Mouse (Mus musculus): ENCODE results near the gene Atg4d. TPM values are rescaled to one million over a fixed set of nuclear protein-coding genes. Genes with fewer than 3 reads are reported as not detected.
A peak's percentile ranks its signal among the peaks of the same experiment; 100 is the strongest.

The Atg4d gene
- polyA plus RNA-seq, 1 experiment from 2014 or later: 51.8 TPM

GRCm38 (mm10) chr9:21314367-21315140 is 49.5 kb downstream of the Atg4d start:
- WGBS: 89% methylated on average over 9 of the region's 9 CpGs
- no peaks in the 10 kb centered on the region for H3K9me3 ChIP-seq (ENCODE audit: control insufficient read depth, low read length)

GRCm38 (mm10) chr9:21315421-21315820 is 50.3 kb downstream of the Atg4d start:
- no peak overlapping the region for H3K27ac ChIP-seq (ENCODE audit: low read length)
- 61% methylated on average over 5 of the region's 5 CpGs for WGBS

More at GRCm38 (mm10) chr9:21314367-21315140, 49.5 kb downstream of the Atg4d start:
- Histone ChIP-seq H3K4me3 (replicated peaks; ENCODE audit: low read length) (no peak overlapping the region), H3K36me3 (ENCODE audit: control insufficient read depth, insufficient read depth) (no peaks in the 10 kb centered on the region), H3K4me2 (ENCODE audit: low read length) (no peak overlapping the region), H3K9ac (replicated peaks; ENCODE audit: low read depth, low read length) (no peak overlapping the region), H3K27ac (ENCODE audit: low read length) (no peak overlapping the region), H3K4me1 (replicated peaks; ENCODE audit: control insufficient read depth, insufficient read depth, low read length) (no peaks in the 10 kb centered on the region), H3K27me3 (replicated peaks; ENCODE audit: control insufficient read depth, insufficient read depth, low read length) (peaks cover 14% of the 10 kb centered on the region)
- no peak for ATAC-seq

GRCm38 (mm10) chr9:21316696-21317095 is 51.6 kb downstream of the Atg4d start:
- peaks cover 10% of the 10 kb centered on the region for H3K4me1 ChIP-seq (replicated peaks; ENCODE audit: control insufficient read depth, insufficient read depth, low read length)
- no peak overlapping the region for H3K4me3 ChIP-seq (replicated peaks; ENCODE audit: low read length)
- H3K9me3 ChIP-seq (ENCODE audit: control insufficient read depth, low read length): no peaks in the 10 kb centered on the region
- no peak for ATAC-seq
- H3K27me3 ChIP-seq (replicated peaks; ENCODE audit: control insufficient read depth, insufficient read depth, low read length): peaks cover 9% of the 10 kb centered on the region
- H3K36me3 ChIP-seq (ENCODE audit: control insufficient read depth, insufficient read depth): no peaks in the 10 kb centered on the region
- H3K4me2 ChIP-seq (ENCODE audit: low read length): no peak overlapping the region
- H3K9ac ChIP-seq (replicated peaks; ENCODE audit: low read depth, low read length): no peak overlapping the region
- no peak overlapping the region for H3K27ac ChIP-seq (ENCODE audit: low read length)
- 78% methylated on average over 7 of the region's 7 CpGs for WGBS

More at GRCm38 (mm10) chr9:21315421-21315820, 50.3 kb downstream of the Atg4d start:
- H3K9ac ChIP-seq (replicated peaks; ENCODE audit: low read depth, low read length): no peak overlapping the region
- H3K4me1 ChIP-seq (replicated peaks; ENCODE audit: control insufficient read depth, insufficient read depth, low read length): peaks cover 4% of the 10 kb centered on the region; the same call in 1 of the 2 replicates
- no peak for ATAC-seq
- no peaks in the 10 kb centered on the region for H3K9me3 ChIP-seq (ENCODE audit: control insufficient read depth, low read length)
- no peaks in the 10 kb centered on the region for H3K36me3 ChIP-seq (ENCODE audit: control insufficient read depth, insufficient read depth)
- no peak overlapping the region for H3K4me3 ChIP-seq (replicated peaks; ENCODE audit: low read length)
- H3K27me3 ChIP-seq (replicated peaks; ENCODE audit: control insufficient read depth, insufficient read depth, low read length): peaks cover 14% of the 10 kb centered on the region
- H3K4me2 ChIP-seq (ENCODE audit: low read length): no peak overlapping the region

- no peaks in the 10 kb centered on the region for H3K36me3 ChIP-seq (ENCODE audit: control insufficient read depth, insufficient read depth)
- peaks cover 18% of the 10 kb centered on the region for H3K4me1 ChIP-seq (replicated peaks; ENCODE audit: control insufficient read depth, insufficient read depth, low read length)
- H3K27me3 ChIP-seq (replicated peaks; ENCODE audit: control insufficient read depth, insufficient read depth, low read length): no peaks in the 10 kb centered on the region
- WGBS: 91% methylated on average over 6 of the region's 6 CpGs
- no peak overlapping the region for H3K9ac ChIP-seq (replicated peaks; ENCODE audit: low read depth, low read length)
- no peak overlapping the region for H3K4me2 ChIP-seq (ENCODE audit: low read length)
- no peaks in the 10 kb centered on the region for H3K9me3 ChIP-seq (ENCODE audit: control insufficient read depth, low read length)
- no peak overlapping the region for H3K4me3 ChIP-seq (replicated peaks; ENCODE audit: low read length)
- ATAC-seq: no peak
- H3K27ac ChIP-seq (ENCODE audit: low read length): no peak overlapping the region
These were observed 53.7 kb downstream of the Atg4d start for GRCm38 (mm10) chr9:21318792-21319191.

GRCm38 (mm10) chr9:21319503-21319902 is 54.4 kb downstream of the Atg4d start:
- WGBS: 93% methylated on average over 4 of the region's 4 CpGs
- no peak overlapping the region for H3K4me3 ChIP-seq (replicated peaks; ENCODE audit: low read length)
- H3K27ac ChIP-seq (ENCODE audit: low read length): no peak overlapping the region
- H3K9ac ChIP-seq (replicated peaks; ENCODE audit: low read depth, low read length): no peak overlapping the region
- H3K4me2 ChIP-seq (ENCODE audit: low read length): no peak overlapping the region
- no peaks in the 10 kb centered on the region for H3K27me3 ChIP-seq (replicated peaks; ENCODE audit: control insufficient read depth, insufficient read depth, low read length)
- peaks cover 18% of the 10 kb centered on the region for H3K4me1 ChIP-seq (replicated peaks; ENCODE audit: control insufficient read depth, insufficient read depth, low read length)
- no peak for ATAC-seq
- H3K9me3 ChIP-seq (ENCODE audit: control insufficient read depth, low read length): no peaks in the 10 kb centered on the region
- no peaks in the 10 kb centered on the region for H3K36me3 ChIP-seq (ENCODE audit: control insufficient read depth, insufficient read depth)

GRCm38 (mm10) chr9:21320280-21320618 is 55.2 kb downstream of the Atg4d start:
- H3K9me3 ChIP-seq (ENCODE audit: control insufficient read depth, low read length): no peaks in the 10 kb centered on the region
- peak; percentile 60 for ATAC-seq
- 15% methylated on average over 4 of the region's 4 CpGs for WGBS
- H3K27ac ChIP-seq (ENCODE audit: low read length): no peak overlapping the region
- H3K27me3 ChIP-seq (replicated peaks; ENCODE audit: control insufficient read depth, insufficient read depth, low read length): no peaks in the 10 kb centered on the region
- H3K4me1 ChIP-seq (replicated peaks; ENCODE audit: control insufficient read depth, insufficient read depth, low read length): peaks cover 18% of the 10 kb centered on the region
- H3K36me3 ChIP-seq (ENCODE audit: control insufficient read depth, insufficient read depth): no peaks in the 10 kb centered on the region
- peak overlapping the region; percentile 83 for H3K4me3 ChIP-seq (replicated peaks; ENCODE audit: low read length)
- H3K9ac ChIP-seq (replicated peaks; ENCODE audit: low read depth, low read length): peak overlapping the region; percentile 78; the same call in 1 of the 2 replicates
- H3K4me2 ChIP-seq (ENCODE audit: low read length): peak overlapping the region; percentile 93

- ATAC-seq: peak; percentile 94
- Histone ChIP-seq H3K9ac (replicated peaks; ENCODE audit: low read depth, low read length) (peak within 1 kb of the TSS; percentile 78), H3K4me3 (replicated peaks; ENCODE audit: low read length) (peak within 1 kb of the TSS; percentile 83), H3K27ac (ENCODE audit: low read length) (no peak within 1 kb of the TSS), H3K9me3 (ENCODE audit: control insufficient read depth, low read length) (no peaks in the 10 kb centered on the region), H3K36me3 (ENCODE audit: control insufficient read depth, insufficient read depth) (no peaks in the 10 kb centered on the region), H3K27me3 (replicated peaks; ENCODE audit: control insufficient read depth, insufficient read depth, low read length) (no peaks in the 10 kb centered on the region), H3K4me1 (replicated peaks; ENCODE audit: control insufficient read depth, insufficient read depth, low read length) (peaks cover 18% of the 10 kb centered on the region), H3K4me2 (ENCODE audit: low read length) (peak within 1 kb of the TSS; percentile 93)
- WGBS: under 1% methylated on average over 52 of the region's 52 CpGs
These were observed 55.8 kb downstream of the Atg4d start, which contains the start of gene Slc44a2 for GRCm38 (mm10) chr9:21320619-21321512. Gene Slc44a2 (plus strand): TSS chr9:21320698.

GRCm38 (mm10) chr9:21321513-21321835 is 56.4 kb downstream of the Atg4d start:
- no peaks in the 10 kb centered on the region for H3K27me3 ChIP-seq (replicated peaks; ENCODE audit: control insufficient read depth, insufficient read depth, low read length)
- peak overlapping the region; percentile 93 for H3K4me2 ChIP-seq (ENCODE audit: low read length)
- WGBS: 15% methylated on average over 6 of the region's 6 CpGs
- peak overlapping the region; percentile 83 for H3K4me3 ChIP-seq (replicated peaks; ENCODE audit: low read length)
- no peak overlapping the region for H3K27ac ChIP-seq (ENCODE audit: low read length)
- H3K4me1 ChIP-seq (replicated peaks; ENCODE audit: control insufficient read depth, insufficient read depth, low read length): peaks cover 18% of the 10 kb centered on the region
- H3K36me3 ChIP-seq (ENCODE audit: control insufficient read depth, insufficient read depth): no peaks in the 10 kb centered on the region
- peak overlapping the region; percentile 78 for H3K9ac ChIP-seq (replicated peaks; ENCODE audit: low read depth, low read length)
- 0 out of 2 replicates have a peak, but pooled peaks have one; percentile 4 for ATAC-seq
- no peaks in the 10 kb centered on the region for H3K9me3 ChIP-seq (ENCODE audit: control insufficient read depth, low read length)

- Histone ChIP-seq H3K9me3 (ENCODE audit: control insufficient read depth, low read length) (no peaks in the 10 kb centered on the region), H3K9ac (replicated peaks; ENCODE audit: low read depth, low read length) (no peak overlapping the region), H3K27me3 (replicated peaks; ENCODE audit: control insufficient read depth, insufficient read depth, low read length) (no peaks in the 10 kb centered on the region), H3K4me1 (replicated peaks; ENCODE audit: control insufficient read depth, insufficient read depth, low read length) (peaks cover 18% of the 10 kb centered on the region), H3K27ac (ENCODE audit: low read length) (no peak overlapping the region), H3K4me3 (replicated peaks; ENCODE audit: low read length) (no peak overlapping the region), H3K4me2 (ENCODE audit: low read length) (peak overlapping the region; percentile 93), H3K36me3 (ENCODE audit: control insufficient read depth, insufficient read depth) (no peaks in the 10 kb centered on the region)
- 71% methylated on average over 19 of the region's 19 CpGs for WGBS
- no peak for ATAC-seq
These were observed 57.3 kb downstream of the Atg4d start for GRCm38 (mm10) chr9:21322211-21322916.

All from forebrain, embryonic 16.5 days (tissue).